Mouse (Mus musculus) ES-Bruce4 (cell line): Measurements from ENCODE around the gene Paox.

Source experiments
- CTCF ChIP-seq: IDR thresholded peaks from one replicate; pipeline ENCODE4 v1.8.1; 2011; ENCODE audit warnings: low read depth, low read length
- EP300 ChIP-seq: IDR thresholded peaks from 2 replicates; pipeline ENCODE4 v1.6.1; 2011; ENCODE audit warnings: low read depth, low read length; ENCODE audit not compliant: insufficient read depth
- POLR2A ChIP-seq: IDR thresholded peaks from one replicate; pipeline ENCODE4 v1.8.1; 2011; ENCODE audit warnings: low read length; ENCODE audit not compliant: insufficient read depth

- no peak for TF ChIP-seq CTCF
- no peak for TF ChIP-seq POLR2A
- TF ChIP-seq EP300: no peak
Observed at GRCm38 (mm10) chr7:140160363-140160762, 44.8 kb downstream of the Paox start.
